Mouse (Mus musculus) gonadal fat pad, adult 2 months (tissue): ENCODE measurements around the gene Gm21836. TPM values are rescaled to one million over a fixed set of nuclear protein-coding genes. Genes with fewer than 3 reads are reported as not detected.
A peak's percentile ranks its signal among the peaks of the same experiment; 100 is the strongest.
"Not testable (repeated sequence)": the region's sequence is repeated elsewhere in the genome, so short reads cannot be mapped to it uniquely, and the experiment has no call there.

Experiments
- DNase-seq: peaks from one replicate; pipeline ENCODE4 v3.0.0-alpha.2; 2012; ENCODE audit warnings: low read depth
- polyA plus RNA-seq: library from polyadenylated mRNA; depleted of rRNA; stranded (reverse); fragments of >200 nt; gene quantifications from 2 replicates; pipeline ENCODE4 v1.2.3, GENCODE M21; 2012; rRNA removed

Gm21836 gene
- not detected in 2 replicates for polyA plus RNA-seq

DNA sequence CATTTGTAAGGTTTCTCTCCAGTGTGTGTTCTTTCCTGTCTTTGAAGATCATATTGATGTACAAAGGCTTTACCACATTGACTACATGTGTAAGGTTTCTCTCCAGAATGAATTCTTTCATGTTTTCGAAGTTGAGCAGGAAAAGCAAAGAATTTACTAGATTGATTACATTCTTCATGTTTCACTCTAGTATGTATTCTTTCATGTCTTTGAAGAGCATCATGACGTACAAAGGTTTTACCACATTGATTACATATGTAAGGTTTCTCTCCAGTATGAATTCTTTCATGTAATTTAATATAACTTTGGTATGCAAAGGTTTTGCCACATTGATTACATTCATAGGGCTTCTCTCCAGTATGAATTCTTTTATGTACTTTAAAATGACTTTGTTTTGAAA is at the start of gene Gm21836:
TSS of gene Gm21836 (minus strand) at position 101 of the 400 bp plus-strand sequence.
- not testable (repeated sequence) for DNase-seq

DNA sequence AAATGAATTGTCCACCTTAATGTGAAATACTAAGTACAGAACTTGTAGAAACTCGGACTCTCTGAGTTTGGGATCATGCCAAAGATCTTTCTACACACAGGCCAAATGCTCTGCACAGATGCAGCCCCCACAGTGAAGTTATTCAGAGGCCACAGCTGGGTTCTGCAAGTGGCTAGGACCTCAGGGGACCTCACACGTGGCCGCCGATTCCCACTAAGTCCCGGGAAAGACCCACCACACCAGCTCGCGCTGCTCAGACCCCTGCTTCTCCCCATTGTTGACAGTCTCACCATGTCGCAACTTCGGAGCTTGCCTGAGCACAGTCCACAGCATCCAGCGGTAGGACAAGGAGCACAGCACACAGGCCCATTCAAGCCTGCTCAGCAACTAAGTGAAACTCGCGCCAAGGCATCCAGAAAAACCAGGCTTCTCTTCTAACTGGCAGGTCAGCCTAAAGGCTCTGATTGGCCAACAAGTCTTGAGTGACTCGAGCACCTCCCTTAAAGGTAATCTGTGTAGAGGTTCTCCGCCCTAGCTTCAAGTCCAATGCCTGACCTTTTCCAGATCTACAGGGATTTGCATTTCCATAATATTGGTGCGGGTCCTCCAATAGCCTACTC is 13.1 kb downstream of the Gm21836 start:
- peak; percentile 55 for DNase-seq

DNA sequence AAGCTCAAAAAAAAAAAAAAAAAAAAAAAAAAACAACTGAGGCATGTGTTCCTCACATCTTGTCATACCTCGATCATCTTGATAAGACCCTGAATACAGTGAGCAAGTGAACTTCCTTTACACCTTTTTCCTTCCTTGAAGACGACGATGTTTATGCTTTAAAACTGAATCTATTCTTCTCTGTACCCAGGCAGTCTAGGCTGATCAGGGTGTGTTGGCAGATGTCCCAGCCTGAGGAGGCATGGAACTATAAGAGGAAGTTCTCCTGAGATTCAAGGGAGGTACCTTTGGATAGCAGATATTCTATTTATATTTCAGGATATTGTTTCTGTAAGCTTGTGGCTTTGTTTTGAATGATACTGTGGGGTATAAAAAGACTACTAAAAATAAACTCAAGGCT is 15.5 kb downstream of the Gm21836 start:
- DNase-seq: no peak

DNA sequence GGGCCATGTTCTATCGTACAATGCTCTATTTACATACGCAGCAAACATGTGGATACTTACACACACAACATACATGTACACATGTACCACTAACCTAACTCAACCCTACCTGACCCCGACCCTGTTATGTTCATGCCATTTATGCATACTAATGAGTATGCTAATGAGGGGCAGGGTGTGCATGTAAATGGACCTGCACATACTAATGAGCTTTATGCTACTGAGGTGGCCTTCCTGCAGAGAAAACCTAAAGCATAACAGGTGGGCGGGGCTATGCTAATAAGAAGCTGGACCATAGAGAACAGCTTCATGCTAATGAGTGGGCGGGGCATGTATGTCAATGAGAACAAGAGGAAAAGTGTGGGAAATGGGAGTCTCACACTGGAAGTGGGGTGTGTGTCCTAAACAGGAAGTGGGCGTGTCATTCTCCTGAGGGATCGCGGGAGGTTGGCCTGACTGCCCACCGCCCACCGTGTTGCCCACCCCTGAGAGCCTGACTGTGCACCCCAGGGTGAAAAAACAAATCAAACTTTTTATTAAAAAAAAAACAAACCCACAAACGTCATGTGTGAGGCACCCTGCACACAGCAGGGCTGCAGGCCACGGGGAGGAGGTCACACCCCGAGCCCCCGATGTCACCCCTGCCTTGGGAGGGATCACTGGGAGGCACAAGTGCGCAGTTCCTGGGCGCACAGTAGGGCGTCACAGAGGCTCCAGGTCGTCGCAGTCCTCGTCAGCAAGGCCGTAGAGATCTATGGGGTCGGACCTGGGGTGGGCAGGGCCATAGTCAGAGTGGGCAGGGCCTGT is 17.3 kb downstream of the Gm21836 start, which contains the start of gene Ppp2r3d:
TSS of gene Ppp2r3d (minus strand) at position 803 of the 807 bp plus-strand sequence.
- DNase-seq: no peak

DNA sequence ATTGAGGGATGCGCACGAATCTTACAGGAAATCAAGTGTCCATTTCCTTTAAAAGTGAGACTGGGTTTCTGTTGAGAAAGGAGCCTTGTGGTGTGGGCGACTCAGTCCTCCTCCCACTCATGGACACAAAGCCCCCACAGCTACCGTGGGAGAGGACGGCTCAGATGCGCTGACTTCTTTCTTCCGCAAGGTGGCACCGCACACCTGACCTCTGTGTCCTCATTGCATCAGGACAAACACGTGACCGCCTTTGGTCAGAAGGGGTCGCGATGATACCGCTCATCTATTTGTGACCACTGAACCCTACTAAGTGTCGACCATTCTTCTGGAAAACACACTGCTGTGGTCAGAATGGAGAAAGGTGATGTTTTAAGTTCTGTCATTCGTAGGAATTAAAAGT is 17.9 kb downstream of the Gm21836 start:
- no peak for DNase-seq

DNA sequence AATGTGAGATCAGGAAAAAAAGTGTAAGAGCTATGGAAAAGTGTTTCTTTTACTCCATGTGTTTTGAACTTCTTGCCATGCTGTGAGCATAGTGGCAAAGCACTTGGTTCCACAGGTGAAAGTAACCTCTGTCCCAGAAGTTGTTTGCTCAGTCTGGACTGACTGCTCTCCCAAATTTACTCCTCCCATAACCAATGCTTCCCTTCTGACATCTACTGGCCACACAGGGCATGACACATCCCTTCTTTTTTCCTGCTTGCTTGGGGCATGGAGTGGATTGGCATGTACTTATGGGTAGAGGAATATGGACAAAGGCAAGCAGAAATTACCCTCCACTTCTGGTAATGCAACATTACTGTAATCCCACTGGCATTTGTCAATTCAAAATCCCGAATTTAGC is 37.0 kb downstream of the Gm21836 start:
- peak; percentile 22 for DNase-seq

Other genes with a start within 250 kb of the Gm21836 start
- 5.9 and 6.5 TPM in 2 replicates for gene 2010315B03Rik, start 181.1 kb downstream of the Gm21836 start, polyA plus RNA-seq
- 151 and 177 TPM in 2 replicates for gene Ppp2r3d, start 16.9 kb downstream of the Gm21836 start, polyA plus RNA-seq